ENCODE assay signal across 8 mouse cellular contexts in the genomic region with DNA sequence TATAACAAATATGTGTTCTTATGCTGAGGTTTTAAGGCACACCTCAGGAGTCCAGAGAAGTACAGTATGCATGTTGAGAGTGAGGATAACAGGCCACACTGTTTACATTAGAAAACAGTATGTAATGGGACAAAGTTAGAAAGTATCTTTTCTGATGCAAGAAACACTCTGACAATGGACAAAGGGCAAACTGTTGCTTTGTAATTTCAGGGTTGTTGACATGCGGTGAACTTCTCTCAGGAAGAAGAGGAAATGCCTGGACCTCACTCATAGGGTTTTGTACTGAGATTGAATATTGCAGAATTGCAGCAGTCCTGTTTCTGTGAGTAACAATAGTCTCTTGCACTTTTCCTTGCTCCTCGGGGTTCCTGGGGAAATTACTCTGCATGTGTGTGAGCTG. TPM values are rescaled to one million over a fixed set of nuclear protein-coding genes. Genes with fewer than 3 reads are reported as not detected.
DNase-seq lines count a peak whose midpoint lies in the region; ATAC-seq lines count a peak whose summit lies in the region.

No protein-coding gene starts in this region.

- no peak overlapping the region for H3K27ac ChIP-seq in heart, embryonic 11.5 days (ENCODE audit: low read depth, low read length)
- H3K27ac ChIP-seq in midbrain, embryonic 13.5 days: no peak overlapping the region

- H3K9ac ChIP-seq in heart, embryonic 11.5 days (ENCODE audit: low read depth, low read length): peak overlapping the region; percentile 29; the same call in 1 of the 2 replicates
- peak overlapping the region; percentile 63 for H3K9ac ChIP-seq in midbrain, embryonic 13.5 days (replicated peaks)

- H3K4me1 ChIP-seq in heart, embryonic 11.5 days (ENCODE audit: control insufficient read depth, insufficient read depth, low read length): no peaks in the 10 kb centered on the region; the same call in 1 of the 2 replicates
- peaks cover 21% of the 10 kb centered on the region for H3K4me1 ChIP-seq in midbrain, embryonic 13.5 days (replicated peaks)

- no peaks in the 10 kb centered on the region; the same call in 1 of the 2 replicates for H3K36me3 ChIP-seq in heart, embryonic 11.5 days (ENCODE audit: control insufficient read depth, insufficient read depth, low read length)
- H3K36me3 ChIP-seq in midbrain, embryonic 13.5 days: peaks cover 16% of the 10 kb centered on the region

- no peaks in the 10 kb centered on the region for H3K9me3 ChIP-seq in heart, embryonic 11.5 days (replicated peaks; ENCODE audit: control insufficient read depth, low read length)
- H3K9me3 ChIP-seq in midbrain, embryonic 13.5 days: no peaks in the 10 kb centered on the region

- H3K4me3 ChIP-seq in heart, embryonic 11.5 days (ENCODE audit: low read depth, low read length): peak overlapping the region; percentile 66
- H3K4me3 ChIP-seq in midbrain, embryonic 13.5 days (replicated peaks): peak overlapping the region; percentile 75

- peak overlapping the region; percentile 66 for H3K4me2 ChIP-seq in heart, embryonic 11.5 days
- H3K4me2 ChIP-seq in midbrain, embryonic 13.5 days (replicated peaks): peak overlapping the region; percentile 57

- WGBS in heart, embryonic 11.5 days (ENCODE audit: insufficient replicate concordance): 60% methylated on average over 2 of the region's 2 CpGs
- 28% methylated on average over 2 of the region's 2 CpGs for WGBS in midbrain, embryonic 13.5 days

- H3K27me3 ChIP-seq in heart, embryonic 11.5 days (ENCODE audit: control insufficient read depth, insufficient read depth, low read length): no peaks in the 10 kb centered on the region
- no peaks in the 10 kb centered on the region for H3K27me3 ChIP-seq in midbrain, embryonic 13.5 days

- DNase-seq in heart, adult 8-10 months (ENCODE audit: low spot score): no peak
- DNase-seq in embryo, embryonic 10.5 days (ENCODE audit: low spot score): peak; percentile 22
- peak; percentile 9 for DNase-seq in induced T-regulatory cell, adult 2 months (ENCODE audit: low read depth)
- DNase-seq in c-Kit-positive CD71-positive TER-119-positive erythroid progenitor cells, embryonic 14.5 days (ENCODE audit: low spot score): no peak
- no peak for DNase-seq in adrenal gland, postnatal 14 days

- ATAC-seq in heart, embryonic 11.5 days (replicated peaks; ENCODE audit: insufficient number of reproducible peaks, low FRiP score, low TSS enrichment): no peak
- no peak for ATAC-seq in midbrain, embryonic 13.5 days
- no peak for ATAC-seq in frontal cortex, adult (ENCODE audit: low TSS enrichment)

RNA-seq across cellular contexts. Expression of gene Zfp760, which starts 0.9 kb away (rescaled TPM):
- 8.2 and 9.6 TPM in 2 replicates for polyA plus RNA-seq in heart, embryonic 11.5 days (2014; fragmentation: Nextera tagmentation; extraction: Ambion mirVana)
- 1 to 10 TPM; 1.3 to 2.0 (median 1.5) TPM for total RNA-seq in heart, adult 8-10 months (2022)
- polyA plus RNA-seq in midbrain, embryonic 13.5 days (2015; fragmentation: Nextera tagmentation; extraction: Ambion mirVana): 18.9 and 19.3 TPM in 2 replicates
- total RNA-seq in adrenal gland, postnatal 14 days (2021): 7.1 and 8.1 TPM in 2 replicates

RNA-seq across cellular contexts. Expression of gene Gm10226, which starts 16.7 kb away (rescaled TPM):
- polyA plus RNA-seq in heart, embryonic 11.5 days (2014; fragmentation: Nextera tagmentation; extraction: Ambion mirVana): 3.9 and 4.3 TPM in 2 replicates
- total RNA-seq in heart, adult 8-10 months (2022): 1 to 10 TPM in 2 of 4 experiments, not detected in 2; 2.1 to 3.5 TPM
- polyA plus RNA-seq in midbrain, embryonic 13.5 days (2015; fragmentation: Nextera tagmentation; extraction: Ambion mirVana): 18.5 and 23.8 TPM in 2 replicates
- total RNA-seq in adrenal gland, postnatal 14 days (2021): 2.9 and 3.7 TPM in 2 replicates

RNA-seq across cellular contexts. Expression of gene Zfp229, which starts 22.2 kb away (rescaled TPM):
- 5.5 and 6.0 TPM in 2 replicates for polyA plus RNA-seq in heart, embryonic 11.5 days (2014; fragmentation: Nextera tagmentation; extraction: Ambion mirVana)
- total RNA-seq in heart, adult 8-10 months (2022): 1 to 10 TPM; 3.6 to 6.7 (median 5.1) TPM
- polyA plus RNA-seq in midbrain, embryonic 13.5 days (2015; fragmentation: Nextera tagmentation; extraction: Ambion mirVana): 11.4 and 13.3 TPM in 2 replicates
- 9.9 and 12.9 TPM in 2 replicates for total RNA-seq in adrenal gland, postnatal 14 days (2021)

RNA-seq across cellular contexts. Expression of gene Zfp983, which starts 58.0 kb away (rescaled TPM):
- polyA plus RNA-seq in heart, embryonic 11.5 days (2014; fragmentation: Nextera tagmentation; extraction: Ambion mirVana): 3.0 and 5.0 TPM in 2 replicates
- 1 to 10 TPM; 1.9 to 2.4 (median 2.1) TPM for total RNA-seq in heart, adult 8-10 months (2022)
- polyA plus RNA-seq in midbrain, embryonic 13.5 days (2015; fragmentation: Nextera tagmentation; extraction: Ambion mirVana): 11.9 TPM in 2 replicates
- 5.4 and 5.8 TPM in 2 replicates for total RNA-seq in adrenal gland, postnatal 14 days (2021)

Comparison
In these comparisons a context has a peak if more than half of its experiments do, and no peak if none do; other contexts are left out.
1. DNase-seq: peak in embryo, embryonic 10.5 days (single experiment) and induced T-regulatory cell, adult 2 months (single experiment); none in heart, adult 8-10 months (single experiment), c-Kit-positive CD71-positive TER-119-positive erythroid progenitor cells, embryonic 14.5 days (single experiment) and adrenal gland, postnatal 14 days (single experiment).